In genomic region chr4:145310859-145311258, GRCm38 (mm10) we compare ENCODE assay signal across 24 mouse cellular contexts. TPM values are rescaled to one million over a fixed set of nuclear protein-coding genes. Genes with fewer than 3 reads are reported as not detected.
A peak's percentile ranks its signal among the peaks of the same experiment; 100 is the strongest.
DNase-seq lines count a peak whose midpoint lies in the region; ATAC-seq and TF ChIP-seq lines count a peak whose summit lies in the region.
"Had no signal": no experiment of that assay in that cellular context is flagged by ENCODE, and none has a peak within 500 bp of the region (broad histone marks: within the 10 kb centered on the region; RNA-seq: fewer than 3 reads in every experiment).

No protein-coding gene starts in this region.

- no peak overlapping the region for H3K4me2 ChIP-seq in CH12.LX (ENCODE audit: insufficient read depth, low read depth, poor library complexity, severe bottlenecking)

- no peak for TF ChIP-seq CTCF in CH12.LX (conservative IDR thresholded peaks at IDR 0.05 in 1 of 2, IDR thresholded peaks at IDR 0.05 in 1 of 2; ENCODE audit: low read depth in 2 of 2, low read length in 2 of 2)

- H3K36me3 ChIP-seq in CH12.LX (replicated peaks in 1 of 2; ENCODE audit: control insufficient read depth in 1 of 2, insufficient read depth in 1 of 2, low read length in 1 of 2): peaks cover 0 to 6% of the 10 kb centered on the region in 2 experiments
- H3K36me3 ChIP-seq: G1E had no signal

- no peak for ATAC-seq in megakaryocyte progenitor cell, adult 5-6 weeks (replicated peaks; ENCODE audit: poor library complexity)
- ATAC-seq: activated CD4-positive, CD25-positive, alpha-beta regulatory T cell, adult 4 months; CD4-positive, CD25-positive, alpha-beta regulatory T cell, adult 4 months; Patski had no signal

- H3K27me3 ChIP-seq in CH12.LX (replicated peaks): no peaks in the 10 kb centered on the region
- H3K27me3 ChIP-seq: Patski had no signal

- in situ Hi-C loops in CH12.LX (cut with MboI; ENCODE audit: low pct_ligation_motif_present, low pct_unique_long_range_greater_than_20kb, low sequenced_read_pairs): no loop called here

- no peak overlapping the region for H3K4me3 ChIP-seq in CH12.LX (replicated peaks in 1 of 3; ENCODE audit: low read depth in 2 of 3, low read length in 2 of 3, poor library complexity in 1 of 3)

- dilution Hi-C loops in CH12.LX (cut with MboI; ENCODE audit: extremely low pct_ligation_motif_present, extremely low pct_unique_long_range_greater_than_20kb, low sequenced_read_pairs): no loop called here

- H3K9ac ChIP-seq in CH12.LX (ENCODE audit: insufficient read depth, low read depth): no peak overlapping the region

- H3K4me1 ChIP-seq in CH12.LX (ENCODE audit: control insufficient read depth in 1 of 2, insufficient read depth in 2 of 2): peaks cover 38 to 83% of the 10 kb centered on the region in 2 experiments

- no peak for TF ChIP-seq POLR2A in CH12.LX (IDR thresholded peaks at IDR 0.05; ENCODE audit: low read depth, low read length)

- no peaks in the 10 kb centered on the region for H3K9me3 ChIP-seq in CH12.LX (replicated peaks; ENCODE audit: low read length)

- peaks cover 6% of the 10 kb centered on the region; the same call in 1 of the 2 replicates for H3K79me2 ChIP-seq in CH12.LX (replicated peaks; ENCODE audit: control insufficient read depth, extremely low read depth, insufficient read depth, poor library complexity, severe bottlenecking)

- peak; percentile 54; the same call in 1 of the 2 replicates for TF ChIP-seq EP300 in CH12.LX (IDR thresholded peaks at IDR 0.05; ENCODE audit: low read length)

- H3K27ac ChIP-seq in CH12.LX (ENCODE audit: insufficient read depth, low read depth): no peak overlapping the region

- peak; percentile 16 for DNase-seq in thymus, postnatal 4 days
- DNase-seq in thymus, postnatal 10 days (ENCODE audit: low spot score in 2 of 2): no peak
- DNase-seq in 416B (ENCODE audit: low read depth): peak; percentile 62
- no peak for DNase-seq in CH12.LX (ENCODE audit: extremely low read depth)
- DNase-seq in left cerebral cortex, adult 11 months (ENCODE audit: low spot score): no peak
- DNase-seq: adrenal gland, adult 2 months; adrenal gland, adult 8-10 months; adrenal gland, postnatal 10 days; adrenal gland, postnatal 14 days; adrenal gland, postnatal 25 days; adrenal gland, postnatal 36 days; B cell, adult 2 months; cerebellum, adult 11 months; cerebellum, adult 11-12 months; cerebellum, adult 18-20 months; cerebellum, adult 2 months; cerebellum, adult 8-10 months had no signal

- TF ChIP-seq RAD21 in CH12.LX (IDR thresholded peaks at IDR 0.05; ENCODE audit: low read depth, low read length): no peak

TF ChIP-seq in CH12.LX, 34 proteins besides CTCF, POLR2A, EP300 and RAD21:
- TF ChIP-seq JUN (IDR thresholded peaks at IDR 0.05; ENCODE audit: insufficient read depth, low read depth, low read length): peak; percentile 37; the same call in 1 of the 2 replicates
- TF ChIP-seq MYC (IDR thresholded peaks at IDR 0.05; ENCODE audit: low read depth, low read length): no peak
- TF ChIP-seq ETS1 (conservative IDR thresholded peaks at IDR 0.05; ENCODE audit: low read depth, low read length): no peak
- no peak for TF ChIP-seq ZC3H11A (IDR thresholded peaks at IDR 0.05; ENCODE audit: low read depth, low read length)
- TF ChIP-seq HCFC1 (IDR thresholded peaks at IDR 0.05; ENCODE audit: low read depth, low read length): no peak
- TF ChIP-seq CHD1 (IDR thresholded peaks at IDR 0.05; ENCODE audit: low read depth, low read length): peak; percentile 46; the same call in 1 of the 2 replicates
- peak; percentile 70 for TF ChIP-seq IRF4 (IDR thresholded peaks at IDR 0.05; ENCODE audit: low read depth, low read length)
- TF ChIP-seq TCF12 (IDR thresholded peaks at IDR 0.05; ENCODE audit: low read depth, low read length): peak; percentile 29; the same call in 1 of the 2 replicates
- TF ChIP-seq BHLHE40 (IDR thresholded peaks at IDR 0.05; ENCODE audit: low read depth, low read length): 0 out of 2 replicates have a peak, but pooled peaks have one; percentile 27
- no peak for TF ChIP-seq RCOR1 (conservative IDR thresholded peaks at IDR 0.05; ENCODE audit: low read depth, low read length)

RNA-seq across cellular contexts. Expression of gene Tnfrsf8, which starts 4.1 kb away (rescaled TPM):
- total RNA-seq in CH12.LX (2012; rRNA removed): 23.2 and 31.0 TPM in 2 replicates
- 18.9 and 24.7 TPM in 2 replicates for total RNA-seq in CH12.LX (2014; rRNA removed)
- 11.5 and 12.7 TPM in 2 replicates for polyA plus RNA-seq in CH12.LX (2012; ENCODE audit: insufficient read length, low read depth)
- 1.4 TPM in 2 replicates for total RNA-seq in megakaryocyte progenitor cell, adult 5-6 weeks (2015)
- 0.74 and 1.1 TPM in 2 replicates for total RNA-seq in megakaryocyte progenitor cell, adult 5-6 weeks (2017)
- total RNA-seq: MEL had no signal
- polyA plus RNA-seq: C2C12, G1E had no signal

Comparison
In these comparisons a context has a peak if more than half of its experiments do, and no peak if none do; other contexts are left out.
1. DNase-seq: peak in thymus, postnatal 4 days (single experiment) and 416B (single experiment); none in thymus, postnatal 10 days (0 of 2), CH12.LX (single experiment) and left cerebral cortex, adult 11 months (single experiment).
2. RNA of gene Tnfrsf8, which starts 4.1 kb away (total RNA-seq): 18.9 to 31.0 TPM in CH12.LX; 0.74 to 1.4 TPM in megakaryocyte progenitor cell, adult 5-6 weeks; every median in the first group is over 4 times any median in the second.